Mouse (Mus musculus) activated CD4-positive, CD25-positive, alpha-beta regulatory T cell, adult 4 months (primary cell): ENCODE measurements around the gene Ephb1. TPM values are rescaled to one million over a fixed set of nuclear protein-coding genes. Genes with fewer than 3 reads are reported as not detected.

ENCODE experiments used
- ATAC-seq: one replicate; pipeline ENCODE4 v1.8.0; 2017
- polyA plus RNA-seq, 2 experiments: library from polyadenylated mRNA; unstranded; fragments of 100-300 nt; shearing (Covaris generic); gene quantifications; one replicate each; pipeline ENCODE4 v1.2.1; 2017

Gene Ephb1
- polyA plus RNA-seq, 2 experiments from 2014 or later: not detected

GRCm38 (mm10) chr9:101877109-101877987 lies 477.1 kb downstream of the Ephb1 start:
- no peak for ATAC-seq

- no peak for ATAC-seq
Measured at GRCm38 (mm10) chr9:101875306-101875705, 479.2 kb downstream of the Ephb1 start.

Other genes with a start within 250 kb of the Ephb1 start
- under 1 TPM in 1 of 2 experiments, not detected in 1; 0.09 TPM for gene Ky, start 151.1 kb upstream of the Ephb1 start, polyA plus RNA-seq